Mouse (Mus musculus) hindlimb bud, embryonic 11.5 days (tissue): ENCODE measurements around the gene Exd2.
A peak's percentile ranks its signal among the peaks of the same experiment; 100 is the strongest.
"Not testable (repeated sequence)": the region's sequence is repeated elsewhere in the genome, so short reads cannot be mapped to it uniquely, and the experiment has no call there.

Source experiments
- DNase-seq: peaks from one replicate; pipeline ENCODE4 v3.0.0-alpha.2; 2012; ENCODE audit warnings: low read depth, low spot score; ENCODE audit errors: extremely low spot score

Exd2 gene

DNA sequence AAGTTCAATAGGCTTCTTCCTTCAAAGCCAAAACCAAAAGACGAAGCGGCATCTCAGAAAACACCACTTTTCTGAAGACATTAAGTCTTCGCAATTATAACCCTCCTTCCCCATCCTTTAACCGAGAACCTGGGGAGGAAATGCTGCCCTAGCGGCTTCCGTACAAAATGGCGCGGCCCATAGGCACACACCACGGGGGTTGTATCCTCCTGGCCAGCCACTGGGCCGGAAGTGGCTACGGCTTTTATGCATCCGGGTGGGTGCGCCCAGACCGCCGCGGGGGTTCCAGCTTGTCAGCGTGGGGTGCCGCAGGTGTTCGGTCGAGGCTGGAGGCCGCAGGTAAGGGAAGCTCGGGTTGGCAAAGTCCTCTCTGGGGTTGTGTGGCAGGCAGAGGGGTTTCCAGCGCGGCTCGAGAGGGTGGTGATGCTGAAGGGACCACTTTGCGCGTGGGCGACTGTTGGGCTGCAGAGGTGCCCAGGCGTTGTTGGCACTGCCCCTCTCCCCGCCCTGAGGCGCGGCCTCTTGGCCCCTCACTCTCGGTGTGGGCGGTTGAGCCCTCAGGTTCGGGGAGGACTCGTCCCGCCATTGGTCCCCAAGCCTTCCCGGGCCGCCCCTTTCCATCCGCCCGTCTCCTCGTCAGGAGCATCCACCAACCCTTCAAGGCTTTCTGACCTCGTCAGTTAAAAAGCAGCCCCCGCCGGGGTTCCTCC lies at the start of gene Exd2:
Gene Exd2, plus strand, starts transcription at position 154 of the 710 bp plus-strand sequence.
- DNase-seq, result peak; percentile 37

DNA sequence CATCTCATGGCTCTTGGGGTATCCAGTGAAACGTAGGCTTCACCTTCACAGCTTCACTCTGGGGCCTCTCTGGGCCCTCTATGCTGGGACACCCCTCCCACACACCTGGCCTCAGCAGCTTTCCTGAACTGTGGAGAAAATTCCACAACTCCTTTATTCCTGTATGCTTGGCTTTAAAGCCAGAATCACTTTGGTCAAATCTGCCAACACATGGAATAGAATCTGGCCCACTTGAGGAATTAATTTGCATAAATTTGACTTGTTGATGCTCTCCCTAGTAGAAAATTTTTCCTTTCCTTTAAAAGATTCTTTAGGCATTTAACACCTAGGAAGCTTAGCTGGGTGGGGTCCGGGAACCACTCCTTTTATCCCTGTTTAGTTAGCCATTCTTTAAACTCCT lies 47.8 kb upstream of the Exd2 start:
- DNase-seq, result no peak

DNA sequence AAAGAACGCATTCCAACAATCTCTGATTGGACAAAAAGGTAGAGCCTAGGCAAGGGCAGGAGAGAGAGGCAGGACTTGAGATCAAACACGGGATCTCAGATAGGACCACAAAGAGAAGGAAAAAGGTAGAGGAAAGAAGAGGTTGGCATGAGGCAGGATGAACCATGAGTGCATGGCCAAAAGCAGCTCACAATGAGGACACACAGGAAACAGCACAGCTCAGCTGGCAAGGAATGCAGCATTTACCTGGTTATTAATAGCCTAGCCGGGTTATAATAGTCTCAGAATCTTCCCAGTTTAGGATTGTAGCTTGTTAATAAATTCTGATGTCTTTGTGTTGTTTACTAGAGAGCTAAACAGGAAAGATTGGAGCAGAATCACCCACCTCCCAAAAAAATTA lies 35.2 kb upstream of the Exd2 start:
- DNase-seq, result no peak

DNA sequence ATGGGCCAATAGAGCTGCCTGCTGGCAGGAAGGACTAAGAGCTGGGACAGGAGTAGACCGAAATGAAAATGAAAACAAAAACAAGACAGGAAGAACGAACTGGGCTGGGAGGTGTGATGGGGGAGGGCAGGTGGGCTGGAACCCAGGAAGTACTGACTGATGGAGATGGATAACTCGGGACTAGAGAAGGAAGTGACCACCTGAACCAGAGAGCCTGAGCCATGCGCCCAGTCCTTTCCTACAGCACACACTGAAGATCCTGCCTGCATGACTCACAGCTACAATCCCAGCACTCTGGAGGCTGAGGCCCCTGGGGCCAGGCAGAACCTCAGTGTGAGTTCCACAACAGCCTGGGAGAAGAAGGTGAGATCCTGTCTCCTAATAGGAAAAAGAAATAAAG lies 29.6 kb upstream of the Exd2 start:
- DNase-seq, result no peak

DNA sequence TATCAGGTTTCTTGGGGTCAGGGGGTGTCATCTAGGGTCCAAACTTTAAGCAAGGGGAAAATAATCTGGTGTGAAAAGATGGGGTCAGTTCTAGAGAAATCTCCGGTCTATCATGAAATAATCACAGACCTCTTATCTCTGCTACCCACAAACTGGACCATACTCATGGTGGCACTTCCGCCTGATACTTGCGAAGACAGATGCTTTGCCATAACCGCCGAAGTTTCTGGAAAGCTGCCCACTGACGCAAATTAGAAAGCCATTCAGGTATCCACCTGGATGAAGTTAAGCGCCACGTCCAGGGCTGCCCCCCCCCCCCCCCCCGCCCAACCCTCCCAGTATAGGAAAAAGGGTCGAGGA lies 28.3 kb upstream of the Exd2 start:
- DNase-seq, result no peak

DNA sequence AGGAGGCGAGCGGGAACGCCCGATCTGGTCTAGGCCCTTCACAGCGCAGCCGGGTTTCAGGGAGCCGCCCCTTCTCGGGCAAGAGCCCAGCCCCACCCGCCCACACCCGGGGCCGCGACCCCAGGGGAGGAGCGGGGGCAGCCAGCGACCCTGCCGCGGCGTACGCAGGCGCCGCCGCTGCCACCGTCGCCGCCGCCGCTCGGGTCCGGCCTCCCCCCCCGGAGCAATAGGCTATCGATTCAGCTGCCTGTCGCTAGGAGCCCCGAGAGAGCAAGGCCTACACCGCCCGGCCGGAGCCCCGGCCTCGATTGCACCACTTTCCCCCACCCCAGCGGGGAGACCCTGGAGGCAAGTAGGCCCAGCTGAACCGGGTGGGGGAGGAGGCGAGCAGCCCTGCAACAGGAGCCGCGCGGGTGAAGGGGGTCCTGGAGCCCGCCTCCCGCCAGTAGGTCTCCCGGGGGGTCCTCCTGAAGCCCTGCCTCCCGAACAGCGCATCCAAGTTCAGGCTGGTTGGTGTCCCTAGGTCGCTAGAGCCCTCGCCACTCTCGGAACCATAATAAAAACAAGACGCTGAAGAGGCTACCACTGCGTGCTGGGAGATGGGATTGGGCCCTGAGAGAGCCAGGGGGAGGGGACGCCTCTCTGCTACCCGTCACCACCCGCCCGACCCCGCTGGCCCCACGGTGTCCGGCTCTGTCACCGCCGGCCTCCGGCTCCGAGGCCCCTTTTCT lies 27.8 kb upstream of the Exd2 start:
- no peak for DNase-seq

DNA sequence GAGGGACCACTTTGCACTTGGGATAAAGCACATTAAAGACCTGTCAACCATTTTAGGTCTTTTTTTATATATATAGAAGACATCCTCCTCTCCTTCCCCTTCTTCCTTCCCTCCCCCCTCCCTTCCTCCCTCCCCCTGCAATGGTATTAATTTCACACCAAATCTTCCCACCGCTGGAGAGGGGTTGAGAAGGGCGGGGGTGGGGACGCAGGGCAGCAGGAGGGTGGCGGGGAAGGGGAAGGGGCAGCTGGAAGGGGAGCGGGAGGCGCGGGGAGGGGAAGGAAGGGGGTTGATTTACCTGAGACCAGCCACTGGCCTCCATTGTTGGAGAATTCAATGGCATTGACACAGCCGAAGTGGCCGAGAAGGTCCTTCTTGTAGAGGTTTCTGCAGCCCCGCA lies 27.0 kb upstream of the Exd2 start:
- no peak for DNase-seq

DNA sequence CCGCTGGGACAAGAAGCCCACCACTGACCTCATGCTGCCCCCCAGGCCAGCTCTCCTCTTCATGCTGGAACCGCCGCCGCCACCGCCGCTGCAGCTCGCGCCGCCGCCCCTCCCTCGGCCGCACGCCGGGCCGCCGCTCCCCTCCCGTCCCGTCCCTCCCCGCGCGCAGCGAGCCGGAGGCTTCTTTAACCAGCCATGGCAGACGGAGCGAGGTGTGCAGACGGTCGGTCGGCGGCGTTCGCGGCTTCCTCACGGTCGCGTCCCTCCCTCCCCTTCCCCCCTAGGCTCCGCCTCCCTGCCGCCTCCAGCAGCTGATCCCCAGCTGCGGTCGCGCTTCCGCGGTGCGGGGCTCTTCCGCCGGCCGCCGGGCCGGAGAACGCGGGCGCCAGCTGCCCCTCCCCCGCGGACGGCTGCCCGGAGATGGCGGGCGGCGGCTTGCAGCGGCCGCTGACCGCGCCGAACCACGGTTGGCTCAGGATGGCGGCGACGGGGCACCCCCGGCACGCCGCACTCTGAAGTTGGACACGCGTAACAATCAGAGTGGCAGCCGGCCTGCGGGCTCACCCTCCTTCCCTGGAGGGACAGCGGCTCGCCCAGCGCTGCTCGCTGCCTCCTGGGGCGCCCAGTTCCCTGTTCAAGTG lies 26.4 kb upstream of the Exd2 start, which contains the start of gene Dcaf5:
Gene Dcaf5, minus strand, starts transcription at position 266 of the 641 bp plus-strand sequence.
- DNase-seq, result no peak

DNA sequence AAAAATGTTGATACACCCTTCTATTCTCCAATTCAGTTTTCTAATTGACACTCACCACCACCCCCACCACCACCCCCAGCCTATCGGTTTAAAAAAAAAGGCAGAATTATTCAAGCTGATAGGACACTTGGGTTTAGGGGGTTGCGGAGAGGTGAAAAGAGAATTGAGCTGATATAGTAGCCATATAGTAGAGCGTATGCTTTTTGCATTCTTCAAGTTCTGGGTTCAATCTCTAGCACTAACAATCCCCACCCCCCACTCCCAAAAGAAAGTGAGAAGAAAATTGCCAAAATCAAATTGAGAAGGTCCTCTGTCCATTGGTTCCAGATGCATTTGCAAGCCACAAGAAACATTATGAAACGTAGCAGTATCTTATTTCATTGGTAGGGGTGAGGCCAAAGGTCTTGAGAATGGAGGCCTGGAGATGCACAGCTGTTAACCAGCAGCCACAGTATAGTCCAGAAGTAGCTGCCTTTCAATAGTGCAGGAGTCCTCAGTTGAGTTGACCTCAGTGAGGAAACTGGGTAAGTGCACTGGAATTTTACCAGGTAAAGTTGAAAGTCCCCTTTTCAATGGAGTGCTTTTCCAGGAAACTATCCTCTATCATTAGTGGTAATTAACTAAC lies 25.7 kb upstream of the Exd2 start:
- peak; percentile 33 for DNase-seq

DNA sequence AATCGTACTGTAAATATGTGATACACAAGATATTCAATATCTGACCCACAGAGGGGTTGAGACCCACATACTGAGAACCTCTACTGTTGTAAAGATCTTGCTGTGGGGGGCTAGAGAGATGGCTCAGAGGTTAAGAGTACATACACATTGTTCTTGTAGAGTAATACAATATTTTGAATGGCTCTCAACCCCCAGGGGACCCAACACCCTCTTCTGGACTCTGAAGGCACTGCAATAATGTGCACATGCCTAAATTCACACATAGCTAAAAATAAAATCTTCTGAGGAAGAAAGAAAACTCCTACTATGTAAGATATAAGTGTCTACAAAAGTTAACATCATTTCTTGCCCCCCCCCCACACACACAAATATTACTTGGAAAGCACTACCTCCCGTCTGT lies 21.9 kb upstream of the Exd2 start:
- DNase-seq, result no peak

DNA sequence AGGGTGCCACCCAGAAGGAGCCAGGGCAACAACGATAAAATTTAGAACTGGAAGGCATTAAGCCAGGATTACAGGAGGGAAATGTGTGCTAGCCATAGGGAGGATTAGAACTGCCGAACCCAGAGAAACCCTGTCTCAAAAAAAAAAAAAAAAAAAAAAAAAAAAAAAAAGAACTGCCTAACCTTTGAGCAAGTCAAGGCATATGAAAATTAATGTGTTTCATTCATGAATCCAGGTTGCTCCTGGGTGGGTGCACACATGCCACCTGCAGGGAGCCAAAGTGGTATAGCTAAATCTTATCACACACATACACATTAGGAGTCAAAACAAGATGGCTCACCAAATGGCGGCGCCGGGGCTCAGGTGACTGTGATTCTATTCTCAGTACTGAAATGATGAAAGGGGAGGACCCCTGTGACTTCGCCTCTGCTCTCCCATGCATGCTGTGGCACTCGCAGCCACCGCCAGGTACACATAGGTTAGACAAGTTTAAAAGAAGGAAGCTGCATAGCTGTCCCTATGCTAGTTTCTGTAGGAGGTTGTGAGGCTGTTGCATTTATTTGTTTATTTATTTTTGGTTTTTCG lies 18.3 kb upstream of the Exd2 start:
- no peak for DNase-seq

DNA sequence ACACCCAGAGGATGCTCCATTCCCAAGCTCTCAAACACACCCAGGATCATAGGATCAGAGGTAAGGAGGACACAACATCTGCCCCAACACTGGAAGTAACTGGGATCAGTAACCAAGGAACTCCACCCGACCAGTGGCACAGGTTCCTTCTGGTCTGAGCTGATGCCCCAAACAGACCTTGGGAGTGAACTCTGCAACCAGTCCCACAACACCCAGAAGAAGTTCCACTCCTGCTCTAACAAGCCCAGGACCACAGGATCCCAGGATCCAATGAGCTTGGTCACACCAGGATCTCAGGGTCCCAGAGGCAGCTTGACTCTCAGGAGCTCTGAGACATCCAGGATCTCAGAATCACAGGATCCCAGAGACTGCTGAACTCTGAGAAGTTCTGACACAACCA lies 9.4 kb upstream of the Exd2 start:
- no peak for DNase-seq

DNA sequence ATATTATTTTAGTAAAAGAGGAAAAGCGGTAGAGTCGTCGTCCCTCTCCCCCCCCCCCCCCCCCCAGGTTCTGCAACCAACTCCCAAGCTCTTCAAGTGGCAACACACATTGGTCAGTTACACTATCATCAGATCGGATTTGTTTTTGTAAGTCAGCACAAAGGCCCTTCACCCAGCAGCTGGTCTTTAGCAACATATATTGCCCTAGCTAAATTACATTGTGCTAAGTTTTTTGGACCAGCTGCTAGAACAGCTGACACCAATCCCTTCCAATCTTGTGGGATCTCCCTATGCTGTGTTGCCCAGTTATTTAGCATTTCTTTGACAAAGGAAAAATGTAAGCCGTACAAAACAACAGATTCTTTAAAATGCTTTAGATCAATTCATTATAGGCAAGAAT lies 4.9 kb upstream of the Exd2 start:
- DNase-seq, result no peak

DNA sequence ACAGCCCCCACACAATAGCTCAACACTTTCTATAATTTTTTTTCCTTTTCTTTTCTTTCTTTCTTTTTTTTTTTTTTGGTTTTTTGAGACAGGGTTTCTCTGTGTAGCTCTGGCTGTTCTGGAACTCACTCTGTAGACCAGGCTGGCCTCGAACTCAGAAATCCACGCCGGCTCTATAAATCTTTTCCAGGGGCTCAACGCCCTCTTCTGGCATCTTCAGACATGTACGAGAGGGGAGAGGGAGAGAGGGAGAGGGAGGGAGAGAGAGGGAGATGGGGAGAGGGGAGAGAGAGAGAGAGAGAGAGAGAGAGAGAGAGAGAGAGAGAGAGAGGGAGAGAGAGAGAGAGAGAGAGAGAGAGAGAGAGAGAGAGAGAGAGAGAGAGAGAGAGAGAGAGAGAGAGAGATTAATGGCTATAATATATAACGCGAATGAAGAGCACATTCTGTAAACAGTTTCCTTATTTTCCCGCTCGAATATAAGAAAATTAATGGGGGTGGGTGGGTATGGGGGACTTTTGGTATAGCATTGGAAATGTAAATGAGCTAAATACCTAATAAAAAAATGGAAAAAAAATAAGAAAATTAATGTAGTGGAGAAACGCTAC lies 501 bp upstream of the Exd2 start:
- not testable (repeated sequence) for DNase-seq

DNA sequence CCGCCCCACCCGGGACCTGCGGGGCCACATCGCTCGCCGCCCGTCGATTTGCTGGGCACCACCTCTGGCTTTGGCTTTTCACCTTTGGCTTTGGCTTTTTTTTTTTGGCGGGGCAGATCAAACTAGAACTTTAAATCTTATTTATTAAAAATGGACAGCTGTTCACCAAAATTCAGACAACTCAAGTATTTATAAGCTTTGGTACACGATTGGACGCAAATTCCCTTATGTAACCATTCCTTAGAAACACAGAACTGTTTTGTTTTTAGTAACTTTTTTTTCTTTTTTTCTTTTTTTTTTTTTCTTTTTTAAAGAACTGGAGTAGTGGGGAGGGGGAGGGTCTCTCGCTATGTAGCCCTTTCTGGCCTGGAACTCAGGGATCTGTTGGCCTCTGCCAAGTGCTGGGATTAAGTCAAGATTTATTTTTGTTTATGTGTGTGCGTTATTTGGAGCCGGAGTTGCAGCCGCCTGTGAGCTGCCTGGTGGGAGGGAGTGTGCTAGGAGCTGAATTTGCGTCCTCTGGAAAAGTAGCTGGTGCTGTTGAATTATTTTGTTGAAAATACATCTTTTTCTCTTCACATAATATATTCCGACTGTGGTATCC lies 873 bp downstream of the Exd2 start:
- no peak for DNase-seq

DNA sequence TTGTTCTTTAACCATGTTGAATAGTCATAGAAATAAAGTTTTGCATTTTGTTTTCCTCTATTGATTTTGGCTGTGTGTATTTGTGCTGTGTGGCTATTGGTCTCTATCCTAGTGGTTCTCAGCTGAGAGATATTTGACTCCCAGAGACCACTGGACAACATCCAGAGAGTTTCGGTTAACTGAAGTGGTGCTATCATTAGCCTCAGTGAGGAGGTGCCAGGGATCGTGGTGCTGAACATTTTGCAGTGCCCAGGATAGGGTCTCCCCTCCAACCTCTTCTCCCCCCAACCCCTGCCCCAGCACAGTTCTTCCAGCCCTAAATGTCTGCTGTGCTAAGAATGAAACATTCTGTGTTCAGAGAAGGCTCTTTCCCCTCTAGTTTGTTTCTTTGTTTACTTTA lies 7.3 kb downstream of the Exd2 start:
- DNase-seq, result no peak

DNA sequence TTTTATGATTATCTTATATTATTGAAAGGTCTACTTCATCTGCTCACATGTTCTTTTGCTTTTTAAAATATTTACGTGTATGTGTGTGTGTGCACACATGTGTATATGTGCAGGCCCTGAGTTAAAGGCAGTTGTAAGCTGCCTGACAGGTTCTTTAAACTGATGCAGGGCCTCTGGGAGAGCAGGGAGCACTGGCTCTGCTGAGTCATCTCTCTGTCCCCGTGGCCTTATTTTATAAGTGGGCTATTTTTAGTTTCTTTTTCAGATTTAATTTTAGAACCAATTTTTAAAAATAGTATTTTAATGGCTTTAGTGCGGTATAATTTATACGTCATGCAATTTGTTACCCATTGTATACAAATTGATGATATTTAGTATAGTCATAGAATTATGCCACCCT lies 9.0 kb downstream of the Exd2 start:
- DNase-seq, result no peak

DNA sequence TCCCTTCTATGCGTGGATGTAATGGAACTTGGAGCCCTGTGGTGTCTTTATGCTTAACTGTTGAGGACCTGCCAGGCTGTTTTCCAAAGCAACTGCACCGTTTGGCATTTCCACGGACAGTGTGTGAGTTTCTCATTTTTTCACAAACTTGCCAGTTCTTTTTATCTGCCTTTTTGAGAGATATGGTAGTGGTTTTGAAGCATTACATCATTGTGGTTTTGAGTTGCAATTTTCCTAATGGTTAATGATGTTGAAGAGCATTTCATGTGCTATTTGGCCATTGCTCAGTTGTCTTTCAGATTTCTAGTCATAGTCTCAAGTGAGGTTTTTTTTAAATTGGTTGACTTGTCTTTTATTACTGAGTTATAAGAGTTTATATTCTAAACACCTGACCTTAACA lies 10.8 kb downstream of the Exd2 start:
- no peak for DNase-seq

DNA sequence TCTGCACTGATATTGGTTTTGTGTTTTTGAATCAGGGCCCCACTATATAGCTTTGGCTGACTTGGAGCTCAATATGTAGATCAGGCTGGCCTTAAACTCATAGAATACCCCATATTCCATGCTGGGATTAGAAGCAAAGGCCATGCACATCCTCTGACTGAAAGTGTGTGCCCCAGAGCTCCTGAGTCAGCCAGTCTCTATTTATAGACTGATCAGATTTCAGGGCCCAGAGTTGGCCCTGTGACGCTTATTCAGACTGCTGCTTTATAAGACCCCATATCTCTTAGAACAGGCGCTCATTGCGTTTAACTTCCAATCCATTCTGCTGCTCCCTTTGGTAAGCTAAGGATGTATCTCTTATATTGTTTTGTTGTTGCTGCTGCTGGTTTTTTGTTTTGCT lies 17.1 kb downstream of the Exd2 start:
- no peak for DNase-seq

DNA sequence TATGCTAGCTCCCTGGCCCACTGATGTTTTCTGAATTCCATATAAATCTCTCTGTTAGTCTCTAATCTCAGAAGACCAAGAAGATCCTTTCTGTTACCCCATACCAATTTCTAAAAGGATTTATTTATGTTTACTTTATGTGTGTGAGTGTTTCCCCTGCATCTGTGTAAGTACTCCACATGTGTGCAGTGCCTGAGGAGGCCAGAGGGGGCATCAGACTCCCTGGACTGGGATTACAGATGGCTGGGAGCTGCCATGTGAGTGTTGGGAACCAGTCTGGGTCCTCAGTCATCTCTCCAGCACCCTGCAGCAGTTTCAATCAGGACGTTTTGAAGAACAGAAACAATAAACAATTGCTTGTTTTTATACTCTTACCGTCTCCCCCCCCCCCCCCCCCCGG lies 20.5 kb downstream of the Exd2 start:
- DNase-seq, result no peak

DNA sequence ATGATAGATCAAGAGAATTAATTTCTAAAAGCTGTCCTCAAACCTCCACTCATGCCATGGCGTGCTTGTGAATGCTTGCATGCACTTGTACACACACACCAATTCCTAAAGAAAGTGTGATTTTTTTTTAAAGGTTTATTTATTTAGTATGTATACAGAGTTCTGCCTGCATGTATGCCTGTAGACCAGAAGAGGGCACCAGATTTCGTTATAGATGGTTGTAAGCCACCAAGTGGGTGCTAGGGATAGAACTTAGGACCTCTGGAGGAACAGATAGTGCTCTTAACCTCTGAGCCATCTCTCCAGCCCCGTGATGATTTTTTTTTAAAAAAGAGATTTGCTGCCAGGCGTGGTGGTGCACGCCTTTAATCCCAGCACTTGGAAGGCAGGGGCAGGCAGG lies 30.4 kb downstream of the Exd2 start:
- DNase-seq, result no peak
